Mouse (Mus musculus) right cerebral cortex, postnatal 25 days (tissue): Measurements from ENCODE around the gene Muc4.
A peak's percentile ranks its signal among the peaks of the same experiment; 100 is the strongest.

ENCODE experiments used
- DNase-seq: peaks from one replicate; pipeline ENCODE4 v3.0.0; 2022

The Muc4 gene

GRCm38 (mm10) chr16:32735586-32735985, at the start of gene Muc4:
Muc4 (plus strand) TSS chr16:32735886.
- DNase-seq: no peak

- no peak for DNase-seq
Measured at GRCm38 (mm10) chr16:32685998-32686397, 49.7 kb upstream of the Muc4 start.

GRCm38 (mm10) chr16:32687221-32687620, 48.5 kb upstream of the Muc4 start:
- DNase-seq: no peak

GRCm38 (mm10) chr16:32688770-32689169, 46.9 kb upstream of the Muc4 start:
- no peak for DNase-seq

GRCm38 (mm10) chr16:32689501-32689900, 46.2 kb upstream of the Muc4 start:
- DNase-seq: no peak

- DNase-seq: no peak
Measured at GRCm38 (mm10) chr16:32696841-32697464, 38.7 kb upstream of the Muc4 start.

- no peak for DNase-seq
Measured at GRCm38 (mm10) chr16:32697665-32698446, 37.8 kb upstream of the Muc4 start.

- DNase-seq: no peak
Measured at GRCm38 (mm10) chr16:32698550-32698949, 37.1 kb upstream of the Muc4 start.

GRCm38 (mm10) chr16:32703312-32703912, 32.3 kb upstream of the Muc4 start:
- DNase-seq: no peak

GRCm38 (mm10) chr16:32705606-32706005, 30.1 kb upstream of the Muc4 start:
- DNase-seq: no peak

GRCm38 (mm10) chr16:32707111-32707823, 28.4 kb upstream of the Muc4 start:
- no peak for DNase-seq

- no peak for DNase-seq
Measured at GRCm38 (mm10) chr16:32707824-32708456, 27.7 kb upstream of the Muc4 start.

GRCm38 (mm10) chr16:32708457-32709033, 27.1 kb upstream of the Muc4 start:
- DNase-seq: no peak

- no peak for DNase-seq
Measured at GRCm38 (mm10) chr16:32709116-32709515, 26.6 kb upstream of the Muc4 start.

GRCm38 (mm10) chr16:32710426-32711070, 25.1 kb upstream of the Muc4 start:
- peak; percentile 15 for DNase-seq

- no peak for DNase-seq
Measured at GRCm38 (mm10) chr16:32712202-32712601, 23.5 kb upstream of the Muc4 start.

GRCm38 (mm10) chr16:32713556-32713955, 22.1 kb upstream of the Muc4 start:
- no peak for DNase-seq

- DNase-seq: no peak
Measured at GRCm38 (mm10) chr16:32715364-32715763, 20.3 kb upstream of the Muc4 start.

GRCm38 (mm10) chr16:32723163-32723562, 12.5 kb upstream of the Muc4 start:
- DNase-seq: no peak

GRCm38 (mm10) chr16:32723767-32724166, 11.9 kb upstream of the Muc4 start:
- no peak for DNase-seq

GRCm38 (mm10) chr16:32724259-32724658, 11.4 kb upstream of the Muc4 start:
- no peak for DNase-seq

- no peak for DNase-seq
Measured at GRCm38 (mm10) chr16:32726501-32726900, 9.2 kb upstream of the Muc4 start.
